Mouse (Mus musculus) gastrocnemius, postnatal 25 days (tissue): ENCODE data around the gene Mmd. TPM values are rescaled to one million over a fixed set of nuclear protein-coding genes. Genes with fewer than 3 reads are reported as not detected.
"Not testable (repeated sequence)": the region's sequence is repeated elsewhere in the genome, so short reads cannot be mapped to it uniquely, and the experiment has no call there.

ENCODE experiments used
- DNase-seq: peaks from one replicate; pipeline ENCODE4 v3.0.0; 2022
- total RNA-seq, 2 experiments: library from RNA; stranded (reverse); gene quantifications; 1 replicate in 1 of 2; 2 replicates in 1 of 2; pipeline ENCODE4 v1.2.3; 2021

Mmd gene
- total RNA-seq, 2 experiments from 2014 or later: 8.9 to 21.8 TPM

DNA sequence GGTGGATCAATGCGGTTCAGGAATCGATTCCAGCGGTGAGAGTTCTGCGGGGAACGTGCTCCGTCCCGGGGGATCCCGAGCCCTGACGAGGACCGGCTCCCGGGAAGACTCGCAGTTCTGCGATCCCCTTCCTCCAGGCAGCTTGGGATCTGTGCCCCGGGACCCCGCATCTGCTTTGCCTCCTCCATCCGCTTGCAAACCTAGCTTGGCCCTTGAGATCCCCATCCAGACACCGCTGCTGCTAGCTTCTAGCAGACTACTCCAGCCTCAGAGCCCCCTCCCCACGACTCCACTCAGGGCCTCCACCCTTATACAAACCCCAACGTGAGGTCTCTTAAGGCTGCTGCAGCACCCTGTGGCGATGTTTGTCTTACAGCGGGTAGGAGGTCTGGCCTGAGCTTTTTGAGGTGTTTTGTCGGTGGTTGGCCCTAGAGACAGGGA, 465 bp downstream of the Mmd start:
- DNase-seq: no peak

DNA sequence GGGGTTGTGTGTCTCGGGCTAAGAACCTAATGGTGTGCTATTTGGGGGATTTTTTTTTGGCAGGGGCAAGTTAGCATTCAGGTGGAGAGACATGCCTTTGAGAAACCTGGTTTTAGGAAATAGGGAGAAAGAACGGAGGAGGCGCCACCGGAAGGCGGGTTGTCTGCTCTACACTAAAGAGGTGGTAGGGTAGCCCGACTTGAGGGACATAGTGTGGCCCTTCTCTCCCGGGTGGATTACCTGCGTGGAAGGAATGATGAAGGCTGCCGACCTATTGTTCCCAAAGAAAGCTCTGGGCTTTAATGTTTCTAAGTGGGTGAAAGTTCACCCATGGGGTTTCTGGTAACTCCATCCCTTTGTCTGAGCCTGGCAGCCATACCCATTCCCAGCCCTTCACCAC, 933 bp downstream of the Mmd start:
- no peak for DNase-seq

DNA sequence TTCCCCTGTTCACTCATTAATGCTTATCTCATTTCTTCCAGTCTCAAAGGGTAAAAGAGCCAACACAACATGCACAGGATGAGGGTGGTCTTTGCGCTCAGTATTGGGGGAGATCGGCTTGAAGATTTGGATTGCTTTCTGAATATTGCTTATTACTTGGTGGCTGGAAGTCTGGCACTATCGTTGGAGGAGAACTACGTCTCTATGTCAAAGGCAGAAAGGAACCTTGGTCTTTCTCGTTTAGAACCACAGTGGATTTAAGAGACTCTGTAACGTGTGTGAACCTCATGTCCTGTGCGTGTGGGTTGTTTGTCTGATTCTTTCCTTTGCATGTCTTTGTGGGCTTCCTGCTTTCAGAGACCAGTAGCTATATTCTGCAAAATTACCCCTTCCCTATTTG, 1.5 kb downstream of the Mmd start:
- DNase-seq: no peak

DNA sequence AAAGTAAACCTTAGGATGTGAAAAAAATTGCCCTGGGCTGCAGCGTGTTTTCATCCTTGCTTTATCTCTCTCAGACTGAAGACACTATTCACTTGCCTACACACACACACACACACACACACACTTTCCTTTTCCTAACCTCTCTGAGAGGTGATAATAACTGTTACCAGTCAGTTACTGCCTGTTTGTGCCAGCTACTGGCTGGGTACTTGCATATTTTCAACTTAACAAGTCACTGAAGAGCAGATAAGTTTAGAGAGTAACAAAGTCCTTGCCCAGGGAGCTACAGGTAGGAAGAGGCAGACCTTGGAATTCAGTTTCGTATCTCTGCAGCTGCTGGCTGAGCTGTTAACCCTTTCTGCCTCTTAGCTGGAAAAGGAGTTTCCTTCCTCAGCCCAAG, 2.7 kb downstream of the Mmd start:
- no peak for DNase-seq

DNA sequence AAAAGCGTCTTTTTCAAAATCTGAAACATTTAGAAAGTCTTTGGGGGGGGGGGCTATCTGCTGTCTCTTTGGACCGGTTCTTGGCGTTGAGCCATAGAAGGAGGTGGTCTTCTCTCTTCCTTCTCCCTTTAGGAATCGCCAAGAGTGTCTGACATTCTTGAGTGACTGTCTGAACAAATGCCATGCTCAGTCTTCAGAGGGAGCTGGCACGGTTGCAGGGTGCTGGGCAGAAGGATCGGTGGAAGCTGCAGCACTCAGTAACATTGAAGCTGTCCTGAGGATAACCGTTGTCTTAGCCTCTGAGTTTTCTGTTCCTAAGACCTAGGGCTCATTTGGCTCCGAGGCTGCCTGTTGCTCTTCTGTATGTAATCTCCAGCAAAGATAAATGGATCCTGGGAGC, 3.1 kb downstream of the Mmd start:
- no peak for DNase-seq

DNA sequence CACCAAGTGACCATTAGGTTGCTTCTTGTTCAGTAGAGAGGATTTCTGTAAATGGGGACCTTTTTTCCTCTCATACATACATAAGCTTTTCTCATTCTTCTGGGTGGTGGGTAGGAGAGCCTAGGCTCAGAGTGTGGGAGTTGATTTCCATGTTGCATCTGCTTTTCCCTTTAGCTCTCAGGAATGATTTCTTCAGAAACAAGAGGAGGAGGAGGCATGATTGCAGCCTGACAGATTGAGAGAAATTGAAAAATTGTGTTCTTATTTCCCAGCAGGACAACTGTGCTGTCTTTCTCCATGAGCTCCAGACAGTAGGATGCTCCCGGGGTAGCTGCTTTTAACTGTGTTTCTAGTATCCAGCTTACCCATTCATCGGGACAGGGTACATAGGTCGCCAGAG, 5.3 kb downstream of the Mmd start:
- DNase-seq: no peak

DNA sequence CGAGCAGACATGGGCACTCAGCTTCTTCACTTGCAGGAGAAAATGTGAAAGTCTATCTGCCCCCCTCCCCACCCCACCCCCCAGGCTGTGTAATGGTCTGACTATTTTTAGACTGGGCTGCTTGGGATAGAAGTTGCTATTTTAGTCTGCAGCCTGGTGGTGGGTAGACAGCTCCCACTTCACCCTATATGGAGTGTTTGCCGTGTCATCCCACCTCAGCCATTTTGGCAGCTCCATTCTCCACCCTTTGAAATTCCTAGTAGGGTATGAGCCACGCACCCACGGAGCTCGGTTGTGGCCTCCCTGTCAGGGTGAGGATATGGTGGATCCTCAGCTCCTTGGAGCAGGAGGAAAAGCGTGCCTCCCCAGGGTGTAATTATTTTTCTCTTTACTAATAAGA, 6.4 kb downstream of the Mmd start:
- peak; percentile 22 for DNase-seq

DNA sequence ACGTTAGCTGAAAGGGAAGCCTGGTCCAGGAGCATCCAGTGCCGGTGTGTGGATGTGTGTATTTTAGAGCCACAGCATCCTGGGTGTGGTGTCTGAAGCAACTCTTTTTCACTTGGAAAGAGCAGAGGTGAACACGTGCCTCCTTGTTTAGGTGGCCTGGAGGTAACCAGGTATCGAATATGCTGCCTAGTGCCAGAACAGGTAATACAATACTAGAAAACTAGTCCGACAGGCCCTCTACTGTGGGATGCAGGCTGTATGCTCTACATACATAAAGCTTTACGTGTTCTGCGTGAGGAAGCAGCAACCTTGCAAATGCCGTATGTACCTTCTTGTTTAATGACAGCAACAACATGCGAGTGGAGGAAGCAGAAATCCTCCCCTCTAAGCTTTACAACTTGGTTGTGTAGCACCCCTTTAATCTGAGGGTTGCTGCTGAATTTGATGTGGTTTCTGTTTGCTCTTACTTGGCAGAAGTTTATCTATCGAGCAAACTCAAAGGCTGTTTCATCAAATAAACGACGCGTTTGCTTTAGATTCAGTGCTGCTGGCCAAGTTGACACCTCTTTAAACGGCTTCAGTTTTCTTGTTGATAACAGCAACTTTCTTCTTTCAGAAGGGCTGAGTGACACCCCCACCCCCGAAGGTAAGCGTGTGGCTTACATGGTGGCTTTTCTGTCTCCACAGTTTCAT, 7.7 kb downstream of the Mmd start:
- no peak for DNase-seq

DNA sequence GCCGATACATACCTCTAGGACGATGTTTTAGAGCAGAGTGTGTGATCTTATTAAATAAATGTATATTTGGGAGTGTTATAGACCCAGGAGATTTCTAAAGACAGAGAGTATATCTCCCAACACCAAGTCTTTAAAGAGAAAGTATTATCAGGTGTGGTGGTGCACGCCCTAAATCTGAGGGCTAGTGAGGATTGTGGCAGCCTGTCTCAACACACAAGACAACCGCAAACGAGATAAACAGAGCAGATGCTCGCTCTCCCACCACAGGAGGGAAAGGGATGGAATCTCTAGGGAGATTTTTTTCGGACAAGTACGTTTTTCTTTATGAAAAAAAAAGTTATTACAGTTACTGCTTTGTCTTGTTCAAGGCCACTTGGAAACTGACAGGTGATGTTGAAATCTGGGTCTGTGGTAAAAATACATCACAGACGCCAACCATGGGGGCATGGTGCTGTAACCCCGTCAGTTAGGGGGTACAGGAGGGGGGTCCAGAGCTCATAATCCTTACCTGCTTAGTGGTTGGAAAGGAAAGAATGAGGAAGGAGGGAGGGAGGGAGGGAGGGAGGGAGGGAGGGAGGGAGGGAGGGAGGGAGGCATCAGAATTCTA, 9.2 kb downstream of the Mmd start:
- no peak for DNase-seq

DNA sequence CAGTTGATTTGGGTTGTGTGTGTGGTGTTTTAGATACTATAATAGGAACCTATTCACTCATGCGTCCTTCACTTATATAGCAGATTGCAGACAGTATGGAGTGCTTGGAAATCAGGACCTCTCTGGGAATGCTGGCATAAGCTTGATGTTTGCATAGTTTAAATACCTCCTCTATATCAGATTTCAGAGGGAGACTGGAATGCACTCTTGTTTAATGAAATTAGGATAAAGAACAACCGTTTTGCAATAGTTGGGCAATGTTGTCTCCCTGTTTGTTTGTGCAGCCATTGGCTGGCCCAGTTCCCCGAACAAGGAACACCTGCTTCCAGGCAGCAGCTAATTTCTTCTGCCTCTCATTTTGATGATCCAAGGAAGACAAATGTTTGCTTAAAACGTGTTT, 9.8 kb downstream of the Mmd start:
- DNase-seq: no peak

DNA sequence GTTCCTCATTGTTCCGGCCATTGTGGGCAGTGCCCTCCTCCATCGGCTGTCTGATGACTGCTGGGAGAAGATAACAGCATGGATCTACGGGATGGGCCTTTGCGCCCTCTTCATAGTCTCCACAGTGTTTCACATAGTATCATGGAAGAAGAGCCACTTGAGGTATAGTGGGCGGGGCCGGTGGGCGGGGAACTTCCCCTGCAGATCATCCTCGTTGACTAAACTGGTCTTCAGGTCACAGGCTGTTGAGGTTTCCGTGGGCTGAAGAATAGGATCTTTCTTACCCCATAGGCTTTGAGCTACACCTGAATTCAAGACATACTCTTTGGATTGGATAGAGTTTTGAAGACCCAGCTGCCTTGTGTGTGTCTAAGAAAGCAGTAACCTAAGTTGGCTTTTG, 10.6 kb downstream of the Mmd start:
- DNase-seq: no peak

DNA sequence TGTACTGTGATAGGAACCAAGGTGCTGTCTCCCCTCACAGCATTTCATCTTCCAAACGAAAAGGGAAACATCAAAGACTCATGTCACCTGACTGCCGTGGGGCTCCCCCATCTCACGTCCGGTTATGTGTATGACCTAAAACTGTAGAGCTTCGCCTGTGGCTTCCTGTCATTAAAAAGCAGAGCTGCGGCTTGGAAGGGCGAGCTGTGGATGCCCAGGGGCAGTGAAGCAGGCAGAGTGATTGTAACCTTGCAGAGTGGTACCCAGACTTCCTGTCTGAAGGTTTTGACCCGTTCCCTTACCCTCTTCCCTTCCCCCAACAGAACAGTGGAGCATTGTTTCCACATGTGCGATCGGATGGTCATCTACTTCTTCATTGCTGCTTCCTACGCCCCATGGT, 14.9 kb downstream of the Mmd start:
- no peak for DNase-seq

DNA sequence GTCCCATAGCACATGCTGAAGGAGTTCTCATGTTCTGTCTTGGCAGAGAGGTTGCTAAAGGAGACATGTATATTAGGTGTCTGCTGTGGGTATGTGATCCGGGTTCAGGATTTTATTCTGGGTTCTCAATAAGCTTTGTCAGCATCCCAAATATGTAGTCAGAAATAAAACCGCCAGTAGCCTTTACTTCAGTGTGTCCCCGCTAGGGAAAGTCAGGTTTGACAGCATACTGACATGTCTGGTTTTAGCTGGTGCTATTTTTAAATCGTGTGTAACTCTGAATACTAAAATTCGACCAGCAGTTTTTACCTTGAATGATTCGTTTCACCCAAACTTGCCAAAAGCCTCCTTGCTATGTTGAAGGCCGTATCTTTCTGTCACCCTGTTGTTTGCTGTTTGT, 16.3 kb downstream of the Mmd start:
- DNase-seq: no peak

DNA sequence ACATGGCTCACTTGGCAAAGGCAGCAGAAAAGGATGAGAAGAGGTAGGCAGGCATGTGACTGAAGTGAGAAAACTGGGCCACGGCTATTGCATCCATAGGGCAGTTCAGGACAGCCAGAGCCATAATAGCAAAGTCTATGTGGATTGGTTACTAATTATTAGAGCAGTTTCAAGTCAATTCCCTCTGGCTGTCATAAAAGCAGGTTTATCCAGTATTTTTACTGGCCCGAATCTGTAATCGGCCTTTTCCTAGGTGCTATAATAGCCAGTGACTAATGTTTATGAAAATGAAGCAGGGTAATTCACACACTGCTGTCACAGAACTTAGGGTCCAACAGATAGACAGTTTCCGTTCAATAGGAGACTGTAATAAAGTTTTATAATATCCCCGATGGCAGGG, 19.7 kb downstream of the Mmd start:
- DNase-seq: no peak

DNA sequence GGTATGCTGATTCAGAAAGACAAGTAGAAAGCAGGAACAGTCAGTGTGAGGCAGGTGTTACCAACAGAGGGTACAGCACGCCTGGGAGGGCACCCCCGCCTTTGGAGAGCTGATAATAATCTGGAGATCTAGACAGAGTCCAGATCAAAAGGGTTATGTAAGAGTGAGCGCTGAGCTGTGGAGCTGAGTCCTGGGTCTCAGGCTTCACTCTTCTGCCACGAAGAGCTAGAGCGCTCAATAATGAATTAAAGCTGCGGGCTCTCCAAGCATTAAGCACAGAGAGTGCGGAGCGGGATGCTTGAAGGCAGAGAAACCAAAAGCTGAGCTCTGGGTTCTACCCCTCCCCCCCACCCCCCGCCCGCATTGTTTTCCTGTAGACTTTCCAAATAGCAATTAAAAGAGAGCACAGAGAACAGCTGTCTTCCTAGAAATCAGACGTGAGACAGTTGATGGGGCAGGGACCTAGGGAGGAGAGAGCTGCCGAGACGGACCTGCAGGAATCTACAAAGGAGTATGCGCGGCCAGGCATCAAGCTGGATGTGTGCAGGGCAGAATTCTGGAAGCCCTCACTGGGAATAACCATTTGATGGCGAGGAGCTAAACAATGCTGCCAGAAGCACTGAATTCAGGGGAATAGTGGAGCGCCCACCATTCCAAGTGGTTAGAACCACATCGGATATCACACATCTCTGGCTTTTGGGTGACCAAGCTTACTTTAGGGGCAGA, 20.3 kb downstream of the Mmd start:
- DNase-seq: no peak

DNA sequence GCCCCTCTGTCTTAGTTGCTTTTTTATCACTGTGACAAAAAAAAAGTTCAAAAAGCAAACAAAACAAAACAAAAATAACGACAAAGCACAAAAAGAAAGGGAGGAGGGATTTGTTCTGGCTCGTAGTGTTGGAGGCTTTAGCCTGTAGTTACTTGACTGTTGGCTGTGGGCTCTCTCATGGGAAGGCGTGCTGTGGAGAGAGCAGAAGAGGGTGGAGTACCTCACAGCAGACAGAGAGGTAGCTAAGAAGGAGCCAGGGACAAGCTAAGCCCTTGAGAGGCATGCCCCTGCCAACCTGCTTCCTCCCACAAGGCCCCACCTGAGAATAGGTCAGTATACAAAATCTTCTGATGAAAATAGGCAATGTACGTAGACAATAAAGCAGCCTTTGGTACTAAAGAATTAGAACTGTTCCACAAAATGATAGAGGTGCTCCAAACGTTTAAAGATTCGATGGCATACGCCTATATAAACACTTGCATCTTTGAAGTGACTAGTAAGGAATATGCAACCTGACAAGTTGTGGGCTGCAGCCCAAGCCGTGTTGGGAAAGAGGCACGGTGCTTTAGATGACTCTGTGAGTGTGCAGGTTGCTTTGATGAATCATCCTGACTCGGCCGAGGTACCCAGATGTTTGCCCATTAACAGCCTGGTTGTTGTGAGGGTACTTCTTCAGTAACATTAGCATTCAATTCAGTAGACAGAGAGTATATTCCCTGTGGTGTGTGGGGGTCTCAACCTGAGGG, 21.0 kb downstream of the Mmd start:
- no peak for DNase-seq

DNA sequence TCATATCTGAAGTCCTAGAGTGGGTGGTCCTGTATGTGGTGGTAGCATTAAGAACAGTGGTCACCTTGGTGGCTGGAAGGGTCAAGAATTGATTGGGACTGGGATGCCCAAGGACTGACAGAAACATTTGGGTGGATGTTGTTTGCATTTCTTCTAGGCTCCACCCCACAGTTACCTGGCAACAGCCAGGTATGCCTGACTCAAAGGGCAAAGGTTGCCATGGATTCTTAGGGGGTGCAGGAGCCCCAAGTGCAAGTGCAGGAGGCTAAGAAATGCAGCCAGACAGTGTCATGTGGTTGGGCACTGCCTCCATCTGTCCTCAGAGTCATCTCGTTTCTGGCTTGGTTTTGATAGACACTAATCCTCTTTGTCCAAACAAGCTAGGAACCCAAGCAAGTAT, 24.9 kb downstream of the Mmd start:
- DNase-seq: no peak

DNA sequence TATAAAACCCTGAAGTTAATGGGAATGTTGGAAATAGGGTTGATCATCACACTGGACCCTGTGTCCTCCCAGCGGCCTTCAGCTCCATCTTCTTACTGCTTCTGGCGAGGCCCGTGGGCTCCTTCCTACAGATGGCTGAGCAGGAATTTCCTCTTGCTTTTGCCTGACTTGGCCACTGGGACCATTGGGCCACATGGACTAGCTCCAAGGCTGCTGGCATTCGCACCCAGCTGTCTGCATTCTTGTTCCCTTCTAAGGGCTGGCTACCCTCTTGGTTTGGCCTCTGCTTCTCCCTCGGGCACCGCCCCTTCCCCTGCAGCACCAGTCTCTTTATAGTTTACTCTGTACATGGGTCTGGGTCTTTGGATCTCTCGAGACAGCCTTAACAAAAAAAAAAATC, 26.4 kb downstream of the Mmd start:
- DNase-seq: peak; percentile 70

DNA sequence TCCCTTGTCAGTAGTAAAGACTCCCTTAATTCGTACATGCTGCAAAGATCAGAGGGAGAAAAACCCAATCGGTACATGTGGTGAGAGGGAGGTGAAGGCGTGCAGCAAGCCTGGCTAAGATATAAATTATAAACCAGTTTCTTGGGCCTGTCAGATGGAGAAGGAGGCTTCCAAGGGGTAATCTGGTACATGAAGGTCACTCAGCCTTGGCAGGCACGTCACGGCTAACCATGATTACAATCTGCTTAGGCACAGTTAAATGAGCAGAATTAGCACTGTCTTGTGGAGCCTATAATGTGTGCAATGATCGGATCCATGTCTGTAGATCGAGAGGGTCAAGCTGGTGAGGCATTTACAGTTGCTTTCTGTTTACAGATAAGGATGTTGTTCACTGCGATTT, 26.9 kb downstream of the Mmd start:
- no peak for DNase-seq

DNA sequence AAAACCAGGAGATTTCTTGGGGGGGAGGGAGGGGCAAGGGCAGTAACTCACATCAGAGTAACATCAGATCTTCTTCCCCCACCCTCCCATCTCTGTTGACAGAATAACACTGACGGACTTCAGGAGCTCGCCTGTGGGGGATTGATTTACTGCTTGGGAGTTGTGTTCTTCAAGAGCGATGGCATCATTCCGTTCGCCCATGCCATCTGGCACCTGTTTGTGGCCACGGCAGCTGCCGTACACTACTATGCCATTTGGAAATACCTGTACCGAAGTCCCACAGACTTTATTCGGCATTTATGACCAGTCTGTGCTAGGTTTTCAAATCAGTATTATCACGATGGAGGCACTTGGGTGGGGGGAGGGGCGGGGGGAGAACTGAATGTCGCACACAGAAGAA, 27.3 kb downstream of the Mmd start:
- peak; percentile 64 for DNase-seq

DNA sequence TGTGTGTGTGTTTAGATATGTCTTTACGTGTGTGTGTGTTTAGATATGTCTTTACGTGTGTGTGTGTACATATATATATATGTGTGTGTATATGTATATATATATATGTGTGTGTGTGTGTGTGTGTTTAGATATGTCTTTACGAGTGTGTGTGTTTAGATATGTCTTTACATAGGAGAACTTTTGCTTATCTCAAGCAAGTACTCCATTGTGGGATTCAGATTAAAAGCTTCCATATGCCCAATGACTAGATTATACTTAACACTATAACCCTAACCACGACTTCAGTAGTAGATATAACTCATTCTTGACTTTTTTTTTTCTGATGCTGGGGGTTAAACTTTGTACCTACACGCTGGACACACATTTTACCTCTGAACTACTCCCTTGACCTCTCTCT, 30.8 kb downstream of the Mmd start:
- DNase-seq: no peak

DNA sequence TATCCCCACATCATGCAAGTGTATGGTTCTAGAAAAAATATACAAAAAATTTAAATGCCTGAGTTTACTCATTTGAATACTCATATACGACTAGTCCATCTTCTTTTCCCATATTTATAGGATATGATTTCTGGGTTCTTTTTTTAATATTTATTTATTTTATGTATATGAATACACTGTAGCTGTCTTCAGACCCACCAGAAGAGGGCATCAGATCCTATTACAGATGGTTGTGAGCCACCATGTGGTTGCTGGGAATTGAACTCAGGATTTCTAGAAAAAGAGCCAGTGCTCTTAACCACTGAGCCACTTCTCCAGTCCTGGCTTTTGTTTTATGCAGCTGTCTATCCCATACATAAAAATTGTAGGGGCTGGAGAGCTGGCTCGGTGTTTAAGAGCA, 32.7 kb downstream of the Mmd start:
- not testable (repeated sequence) for DNase-seq

DNA sequence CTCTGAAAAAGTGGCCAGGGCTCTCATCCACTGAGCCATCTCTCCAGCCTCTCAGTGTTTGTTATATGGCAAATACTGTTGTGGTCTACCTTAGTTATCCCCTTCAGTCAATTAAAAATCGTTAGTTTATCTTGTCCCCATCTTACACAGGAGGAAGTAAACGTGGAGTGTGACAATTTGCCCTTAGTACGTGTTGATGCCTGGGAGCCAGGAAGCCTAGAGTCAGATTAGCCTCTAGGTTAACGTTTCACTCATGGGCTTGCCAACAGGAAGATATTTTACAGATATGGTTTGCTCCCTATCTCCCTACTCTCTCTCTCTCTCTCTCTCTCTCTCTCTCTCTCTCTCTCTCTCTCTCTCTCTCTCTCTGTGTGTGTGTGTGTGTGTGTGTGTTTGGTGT, 33.9 kb downstream of the Mmd start:
- DNase-seq: no peak
